Mouse (Mus musculus) bone marrow, adult 2 months (tissue): ENCODE data around the gene Mpig6b. TPM values are rescaled to one million over a fixed set of nuclear protein-coding genes. Genes with fewer than 3 reads are reported as not detected.

ENCODE experiments used
- H3K27ac ChIP-seq: fragments of 200-500 bp; 2 replicates; pipeline ENCODE4 v1.5.1; 2012; ENCODE audit warnings: low read depth, mild to moderate bottlenecking, control low read depth, inconsistent platforms, low read length; ENCODE audit not compliant: control insufficient read depth, poor library complexity, insufficient read depth
- H3K4me1 ChIP-seq: fragments of 200-500 bp; 2 replicates; pipeline ENCODE4 v1.6.1; 2011; ENCODE audit warnings: low read length; ENCODE audit not compliant: control insufficient read depth, insufficient read depth
- H3K4me3 ChIP-seq: fragments of 200-500 bp; replicated peaks from 2 replicates; pipeline ENCODE3; 2011; ENCODE audit warnings: mild to moderate bottlenecking, low read depth, low read length, control low read depth; ENCODE audit not compliant: control insufficient read depth
- CTCF ChIP-seq: fragments of 200-500 bp; IDR thresholded peaks from 2 replicates; pipeline ENCODE4 v1.5.1; 2011; ENCODE audit warnings: low read length, control low read depth; ENCODE audit not compliant: control insufficient read depth, insufficient read depth
- POLR2A ChIP-seq: fragments of 200-500 bp; IDR thresholded peaks from 2 replicates; pipeline ENCODE4 v1.6.1; 2011; ENCODE audit warnings: low read depth, mild to moderate bottlenecking, control low read depth, low read length, borderline replicate concordance; ENCODE audit not compliant: control insufficient read depth
- WGBS: fragments of 180-500 bp; shearing (Covaris S2); methylation state at CpG from one replicate; pipeline ENCODE4 v1.1.7; 2018; 5-methylcytosine and 5-hydroxymethylcytosine counted together
- polyA plus RNA-seq: library from polyadenylated mRNA; stranded (reverse); fragments of >200 nt; gene quantifications from 2 replicates; pipeline ENCODE4 v1.2.4, GENCODE M21; 2011; ENCODE audit warnings: low replicate concordance; ENCODE audit not compliant: missing spikeins, insufficient read depth, insufficient read length

The Mpig6b gene
- polyA plus RNA-seq, 1 experiment = 35.6 TPM

GRCm38 (mm10) chr17:35092403-35093198 lies 26.6 kb upstream of the Mpig6b start:
- Histone ChIP-seq H3K27ac (no peak overlapping the region), H3K4me3 (no peak overlapping the region), H3K4me1 (no peaks in the 10 kb centered on the region; the same call in 1 of the 2 replicates)
- TF ChIP-seq CTCF = no peak
- WGBS = 80% methylated on average over 14 of the region's 14 CpGs

GRCm38 (mm10) chr17:35090166-35090932 lies 24.4 kb upstream of the Mpig6b start:
- Histone ChIP-seq H3K4me3 (peak overlapping the region; percentile 44), H3K4me1 (no peaks in the 10 kb centered on the region; the same call in 1 of the 2 replicates), H3K27ac (peak overlapping the region; percentile 14)
- 65% methylated on average over 8 of the region's 8 CpGs for WGBS
- TF ChIP-seq CTCF (no peak), POLR2A (peak; percentile 50; the same call in 1 of the 2 replicates)

GRCm38 (mm10) chr17:35088825-35089644 lies 23.1 kb upstream of the Mpig6b start, which contains the start of gene Abhd16a:
Abhd16a (plus strand) TSS chr17:35089263.
- TF ChIP-seq POLR2A (peak; percentile 82; the same call in 1 of the 2 replicates), CTCF (no peak)
- Histone ChIP-seq H3K4me1 (no peaks in the 10 kb centered on the region; the same call in none of the 2 replicates), H3K4me3 (peak within 1 kb of the TSS; percentile 71), H3K27ac (peak within 1 kb of the TSS; percentile 97)
- 2% methylated on average over 67 of the region's 67 CpGs for WGBS

GRCm38 (mm10) chr17:35088151-35088550 lies 22.2 kb upstream of the Mpig6b start:
- H3K4me3 ChIP-seq = no peak overlapping the region
- 31% methylated on average over 2 of the region's 2 CpGs for WGBS
- no peaks in the 10 kb centered on the region; the same call in none of the 2 replicates for H3K4me1 ChIP-seq
- TF ChIP-seq CTCF (no peak), POLR2A (no peak)
- H3K27ac ChIP-seq = no peak overlapping the region

GRCm38 (mm10) chr17:35085208-35085865 lies 19.4 kb upstream of the Mpig6b start, which contains the start of gene Ly6g6f:
Ly6g6f (minus strand) TSS chr17:35085610.
- no peak for TF ChIP-seq POLR2A
- no peak for TF ChIP-seq CTCF
- Histone ChIP-seq H3K4me3 (peak within 1 kb of the TSS; percentile 15), H3K4me1 (no peaks in the 10 kb centered on the region; the same call in none of the 2 replicates), H3K27ac (0 out of 2 replicates have a peak within 1 kb of the TSS, but pooled peaks have one; percentile 9)
- 59% methylated on average over 7 of the region's 7 CpGs for WGBS

GRCm38 (mm10) chr17:35083929-35084497 lies 18.0 kb upstream of the Mpig6b start:
- no peaks in the 10 kb centered on the region; the same call in none of the 2 replicates for H3K4me1 ChIP-seq

More at GRCm38 (mm10) chr17:35083929-35084497, 18.0 kb upstream of the Mpig6b start:
- TF ChIP-seq POLR2A (no peak), CTCF (no peak)
- H3K27ac ChIP-seq = no peak overlapping the region
- WGBS = 57% methylated on average over 3 of the region's 3 CpGs
- no peak overlapping the region for H3K4me3 ChIP-seq
